Mouse (Mus musculus): ENCODE data around the gene Gm9833. TPM values are rescaled to one million over a fixed set of nuclear protein-coding genes. Genes with fewer than 3 reads are reported as not detected.
"Not testable (repeated sequence)": the region's sequence is repeated elsewhere in the genome, so short reads cannot be mapped to it uniquely, and the experiment has no call there.

Gene Gm9833
- total RNA-seq (2021) = 1 to 10 TPM; 3.7 to 4.8 TPM
- long read RNA-seq, experiment 1 = 0 reads
- long read RNA-seq, experiment 2 = 0 reads

GRCm38 (mm10) chr3:10087994-10088393 is at the start of gene Gm9833:
Gm9833 (plus strand) TSS chr3:10088110.
- not testable (repeated sequence) for DNase-seq

- no peak for DNase-seq
These were observed 17.8 kb upstream of the Gm9833 start for GRCm38 (mm10) chr3:10070070-10070469.

GRCm38 (mm10) chr3:10075826-10076225 is 12.1 kb upstream of the Gm9833 start:
- no peak for DNase-seq

GRCm38 (mm10) chr3:10077096-10077841 is 10.6 kb upstream of the Gm9833 start:
- peak in 1 of 2 experiments; percentile 23 for DNase-seq

GRCm38 (mm10) chr3:10078113-10078512 is 9.8 kb upstream of the Gm9833 start:
- DNase-seq = peak in 1 of 2 experiments; percentile 11

- DNase-seq = no peak
These were observed 6.6 kb upstream of the Gm9833 start for GRCm38 (mm10) chr3:10081336-10081735.

- DNase-seq = no peak
These were observed 5.9 kb upstream of the Gm9833 start for GRCm38 (mm10) chr3:10081911-10082541.

GRCm38 (mm10) chr3:10082545-10083062 is 5.3 kb upstream of the Gm9833 start:
- no peak for DNase-seq

- no peak for DNase-seq
These were observed 3.8 kb upstream of the Gm9833 start for GRCm38 (mm10) chr3:10084102-10084501.

GRCm38 (mm10) chr3:10085396-10086119 is 2.4 kb upstream of the Gm9833 start:
- DNase-seq = peak; percentile 68 to 77

GRCm38 (mm10) chr3:10087511-10087910 is 399 bp upstream of the Gm9833 start:
- DNase-seq = no peak

GRCm38 (mm10) chr3:10091616-10092140 is 3.8 kb downstream of the Gm9833 start:
- DNase-seq = no peak

GRCm38 (mm10) chr3:10092499-10092898 is 4.6 kb downstream of the Gm9833 start:
- peak in 1 of 2 experiments; percentile 16 for DNase-seq

GRCm38 (mm10) chr3:10092914-10093313 is 5.0 kb downstream of the Gm9833 start:
- DNase-seq = no peak

GRCm38 (mm10) chr3:10095076-10095622 is 7.2 kb downstream of the Gm9833 start:
- no peak for DNase-seq

- DNase-seq = no peak
These were observed 11.8 kb downstream of the Gm9833 start for GRCm38 (mm10) chr3:10099756-10100155.

GRCm38 (mm10) chr3:10111570-10111969 is 23.7 kb downstream of the Gm9833 start:
- no peak for DNase-seq

- DNase-seq = no peak
These were observed 24.3 kb downstream of the Gm9833 start for GRCm38 (mm10) chr3:10112196-10112595.

GRCm38 (mm10) chr3:10112660-10113059 is 24.8 kb downstream of the Gm9833 start:
- no peak for DNase-seq

- DNase-seq = no peak
These were observed 28.6 kb downstream of the Gm9833 start for GRCm38 (mm10) chr3:10116531-10116930.

GRCm38 (mm10) chr3:10121232-10121631 is 33.3 kb downstream of the Gm9833 start:
- no peak for DNase-seq
